Mouse (Mus musculus): ENCODE data around the gene Pdcd6ip. TPM values are rescaled to one million over a fixed set of nuclear protein-coding genes. Genes with fewer than 3 reads are reported as not detected.

Gene Pdcd6ip
- total and polyA plus RNA-seq, 2 experiments: 33.9 to 56.6 TPM

- Histone ChIP-seq H3K4me3 (ENCODE audit: insufficient read depth, low read depth, low read length) (no peak overlapping the region), H3K36me3 (ENCODE audit: control insufficient read depth, insufficient read depth, low read length) (no peaks in the 10 kb centered on the region), H3K27ac (replicated peaks; ENCODE audit: insufficient read depth, low read depth, low read length) (no peak overlapping the region), H3K4me1 (ENCODE audit: control insufficient read depth, insufficient read depth, low read length) (no peaks in the 10 kb centered on the region), H3K27me3 (ENCODE audit: control insufficient read depth, insufficient read depth, low read length) (no peaks in the 10 kb centered on the region), H3K9ac (ENCODE audit: low read depth, low read length) (no peak overlapping the region), H3K79me2 (ENCODE audit: control insufficient read depth, insufficient read depth, low read length) (no peaks in the 10 kb centered on the region)
- DNase-seq (ENCODE audit: extremely low read depth, low read depth, low spot score): no peak
- TF ChIP-seq POLR2A (IDR thresholded peaks at IDR 0.05; ENCODE audit: extremely low read depth, insufficient read depth, low read length) (no peak), CTCF (IDR thresholded peaks at IDR 0.05; ENCODE audit: low read depth, low read length) (no peak)
Measured at GRCm38 (mm10) chr9:113602140-113602539, 105.9 kb downstream of the Pdcd6ip start.

Other genes starting within 250 kb of the Pdcd6ip start
- 16.2 and 17.4 TPM in 2 replicates for gene Clasp2, start 33.2 kb upstream of the Pdcd6ip start, total RNA-seq (2014; rRNA removed)
- 2.3 and 2.6 TPM in 2 replicates for gene Clasp2, start 33.2 kb upstream of the Pdcd6ip start, polyA plus RNA-seq (2012; rRNA removed)
- gene Ubp1, start 222.7 kb upstream of the Pdcd6ip start, total RNA-seq (2014; rRNA removed): 24.2 and 30.9 TPM in 2 replicates
- gene Ubp1, start 222.7 kb upstream of the Pdcd6ip start, polyA plus RNA-seq (2012; rRNA removed): 26.6 and 27.8 TPM in 2 replicates

All from liver, adult 2 months (tissue).